Mouse (Mus musculus): ENCODE measurements around the gene Plekhf1.
A peak's percentile ranks its signal among the peaks of the same experiment; 100 is the strongest.

Plekhf1 gene

DNA sequence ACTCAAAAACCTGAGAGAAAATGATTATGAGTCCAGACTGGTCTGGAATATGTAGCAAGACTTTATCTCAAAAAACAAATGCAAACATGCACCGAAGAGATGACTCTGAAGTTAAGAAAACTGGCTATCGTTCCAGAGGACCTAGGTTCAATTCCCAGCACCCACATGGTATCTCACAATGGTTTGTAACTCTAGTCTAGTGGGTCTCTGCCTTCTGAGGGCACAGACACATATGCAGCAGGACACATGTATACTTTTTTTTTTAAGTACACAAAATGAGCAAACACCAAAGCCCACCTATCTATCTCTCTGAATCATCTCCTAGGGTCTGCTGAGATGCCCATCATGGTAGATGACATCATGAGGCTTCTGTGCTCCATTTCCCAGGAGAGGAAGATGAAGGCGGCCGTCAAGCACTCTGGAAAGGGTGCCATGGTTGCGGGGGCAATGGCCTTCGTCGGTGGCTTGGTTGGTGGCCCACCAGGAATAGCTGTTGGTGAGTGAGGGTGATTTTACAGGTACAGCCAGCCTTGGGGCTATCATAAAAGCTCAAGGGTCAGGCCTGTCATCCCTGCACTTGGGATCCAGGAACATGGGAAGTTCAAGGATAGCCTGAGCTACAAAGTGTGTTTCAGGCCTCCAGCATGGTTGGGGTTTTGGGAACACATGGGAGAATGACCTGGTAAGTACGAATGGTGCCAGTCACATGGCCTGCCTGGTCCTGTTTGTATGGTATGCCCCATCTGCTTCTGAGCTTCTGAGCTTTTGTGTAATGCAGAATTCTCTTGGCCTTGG lies 39.3 kb downstream of the Plekhf1 start:
- DNase-seq (ENCODE audit: inconsistent ontology term) = no peak

DNA sequence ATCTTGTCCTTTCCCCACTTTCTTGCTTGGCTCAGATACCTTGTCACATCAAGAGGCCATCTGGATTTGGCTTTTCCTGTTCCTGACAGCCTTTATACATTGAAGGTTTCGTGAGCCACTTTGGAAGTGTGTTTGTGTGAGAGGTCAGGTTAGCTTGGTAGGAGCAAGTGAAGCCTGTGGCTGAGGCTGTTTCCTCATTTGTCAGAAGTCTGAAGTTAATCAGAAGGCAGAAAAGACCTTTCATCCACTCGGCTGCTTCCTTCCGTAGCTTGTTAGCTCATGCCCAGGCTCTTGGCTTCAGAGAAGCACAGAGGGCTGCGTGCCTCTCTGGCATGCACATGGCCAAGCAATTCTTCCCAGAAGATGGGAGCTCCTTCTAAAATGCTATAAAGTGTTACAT lies 40.0 kb downstream of the Plekhf1 start:
- no peak for DNase-seq (ENCODE audit: inconsistent ontology term)

DNA sequence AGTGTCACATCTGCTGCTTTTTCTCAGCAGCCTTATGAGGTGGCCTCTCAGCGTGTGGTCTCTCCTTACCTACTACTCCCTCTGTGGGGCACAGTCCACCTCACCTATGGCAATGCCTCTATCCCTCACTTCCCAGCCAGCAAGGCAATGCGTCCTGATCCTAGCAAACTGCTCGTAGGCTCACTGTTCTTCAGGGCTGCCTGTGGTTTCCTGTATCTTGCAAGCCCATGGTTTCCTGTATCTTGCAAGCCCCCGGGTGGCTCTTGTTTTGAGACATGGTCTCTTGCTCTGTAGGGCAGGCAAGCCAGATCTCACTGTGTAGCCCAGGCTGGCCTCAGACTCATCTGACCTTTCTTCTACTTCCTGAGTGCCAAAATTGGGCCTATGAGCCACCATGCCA lies 41.0 kb downstream of the Plekhf1 start:
- DNase-seq (ENCODE audit: inconsistent ontology term) = no peak

DNA sequence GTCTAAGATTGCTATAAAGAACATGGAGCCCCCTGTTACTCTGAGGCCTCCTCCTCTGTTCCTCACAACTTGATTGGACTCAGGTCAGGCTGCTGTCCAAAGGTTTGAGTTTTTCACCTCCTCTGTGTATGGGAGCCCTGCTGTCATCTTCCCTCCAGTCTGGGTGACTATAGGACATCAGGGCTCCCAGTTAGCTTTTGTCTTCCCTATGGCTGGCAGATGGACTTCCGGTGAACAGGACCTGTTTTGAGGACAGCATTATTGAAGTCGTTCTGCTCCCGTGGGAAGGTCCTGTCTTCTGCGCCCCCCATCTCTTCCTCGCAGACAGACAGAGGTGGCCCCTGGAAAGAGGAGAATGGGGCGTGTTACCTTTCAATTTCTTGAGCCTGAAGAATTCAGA lies 43.0 kb downstream of the Plekhf1 start:
- no peak for DNase-seq (ENCODE audit: inconsistent ontology term)

DNA sequence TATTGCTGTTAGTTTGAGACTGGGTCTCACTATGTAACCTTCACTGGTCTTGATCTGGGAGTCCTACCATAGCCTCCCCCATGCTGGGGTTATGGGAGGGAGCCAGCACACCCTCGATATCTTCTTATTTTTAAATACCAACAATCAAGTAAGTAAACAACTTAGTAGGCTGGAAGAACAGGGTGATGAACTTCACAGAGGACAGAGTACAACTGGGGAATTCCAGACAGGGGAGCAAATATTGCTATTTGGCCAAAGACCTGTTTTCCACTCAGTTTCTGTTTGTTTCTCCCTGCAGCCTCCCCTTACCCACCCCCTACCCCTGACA lies 43.4 kb downstream of the Plekhf1 start:
- DNase-seq (ENCODE audit: inconsistent ontology term) = no peak

DNA sequence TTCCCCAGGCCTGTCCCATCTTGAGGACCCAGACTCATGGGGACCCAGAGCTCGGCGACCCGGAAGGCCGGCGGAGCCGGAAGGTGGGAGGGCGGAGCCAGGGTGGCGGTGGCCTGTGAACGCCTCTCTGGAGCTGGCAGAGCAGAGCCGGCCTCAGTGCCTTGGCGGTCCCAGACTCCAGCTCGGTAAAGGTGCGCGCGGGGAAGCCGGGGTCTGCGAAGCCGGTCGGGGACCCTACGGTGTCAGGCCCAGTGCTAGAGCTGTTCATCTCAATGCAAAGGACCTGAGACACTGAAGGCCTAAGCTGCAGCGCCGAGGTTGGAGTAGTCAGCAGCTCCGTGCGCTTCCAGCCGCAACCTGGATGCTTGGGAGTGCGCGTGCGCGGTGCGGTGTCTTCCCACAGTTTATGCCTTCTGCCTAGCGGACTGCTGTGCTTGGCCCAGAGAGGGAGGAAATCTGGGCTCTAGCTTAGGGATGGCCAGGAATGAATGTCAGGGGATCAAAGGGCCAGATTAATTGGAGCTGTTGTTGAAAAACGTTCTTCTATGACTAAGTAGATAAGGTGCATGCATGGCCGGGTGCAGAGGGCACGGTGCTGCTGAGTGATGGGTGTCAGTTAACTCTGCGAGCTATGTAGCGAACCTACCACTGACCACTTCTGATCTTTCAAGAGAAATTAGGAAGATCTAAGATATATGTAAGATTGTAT lies 44.0 kb downstream of the Plekhf1 start:
- peak; percentile 90 for DNase-seq (ENCODE audit: inconsistent ontology term)

DNA sequence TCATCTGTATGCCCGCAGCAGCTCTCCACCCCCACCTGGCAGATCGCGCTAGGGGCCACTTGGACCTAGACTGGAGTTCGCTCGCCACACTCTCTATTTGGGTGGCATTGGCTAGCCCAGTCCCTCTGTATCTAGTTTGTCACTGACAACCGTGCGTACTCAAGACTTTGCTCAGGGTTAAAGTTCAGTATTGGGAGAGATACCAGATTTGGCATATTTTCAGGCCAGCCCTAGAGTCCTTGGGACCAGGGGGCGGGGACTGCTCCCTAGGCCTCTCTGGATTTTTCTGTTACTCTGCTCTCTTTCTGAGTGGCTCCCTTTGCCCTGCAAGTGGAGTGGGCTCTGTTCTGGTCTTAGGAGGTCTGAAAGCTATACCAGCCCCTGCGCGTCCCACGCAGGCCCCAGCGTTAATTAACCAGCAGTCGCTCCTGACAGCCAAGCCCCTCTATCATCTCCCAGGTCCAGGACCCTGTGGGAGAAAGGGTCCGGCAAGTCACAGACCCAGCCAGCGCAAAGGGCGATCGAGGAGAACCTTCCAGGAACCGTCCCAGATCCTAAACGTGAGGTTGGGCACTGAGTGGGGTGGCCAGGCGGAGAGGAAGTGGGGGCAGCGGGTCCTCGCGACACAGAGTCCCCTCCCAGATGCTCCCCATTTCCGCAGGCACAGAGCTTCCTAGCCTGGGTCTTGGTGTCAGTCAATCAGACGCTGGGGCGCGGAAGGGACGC lies 44.7 kb downstream of the Plekhf1 start, which contains the start of gene 1600014C10Rik:
1600014C10Rik (plus strand) TSS at position 256 of the 726 bp plus-strand sequence.
- peak; percentile 67 for DNase-seq (ENCODE audit: inconsistent ontology term)

DNA sequence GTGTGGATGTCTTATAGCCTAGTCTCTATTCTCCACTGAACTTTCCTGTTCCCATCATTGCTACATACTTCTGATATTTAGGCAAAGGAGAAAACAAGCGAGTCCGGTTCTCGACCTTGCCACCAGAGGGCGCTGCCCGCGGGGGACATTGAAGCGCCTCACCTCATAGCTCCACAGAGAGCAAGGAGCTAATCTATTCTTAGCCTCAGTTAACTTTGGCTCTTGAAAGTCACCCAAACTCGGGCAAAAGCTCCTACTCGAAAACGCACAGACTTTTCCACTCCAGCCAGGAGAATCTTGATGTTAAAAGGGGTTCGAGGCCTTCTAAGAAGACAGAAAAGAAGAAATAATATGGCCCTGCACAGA lies 45.2 kb downstream of the Plekhf1 start:
- peak; percentile 86 for DNase-seq (ENCODE audit: inconsistent ontology term)

DNA sequence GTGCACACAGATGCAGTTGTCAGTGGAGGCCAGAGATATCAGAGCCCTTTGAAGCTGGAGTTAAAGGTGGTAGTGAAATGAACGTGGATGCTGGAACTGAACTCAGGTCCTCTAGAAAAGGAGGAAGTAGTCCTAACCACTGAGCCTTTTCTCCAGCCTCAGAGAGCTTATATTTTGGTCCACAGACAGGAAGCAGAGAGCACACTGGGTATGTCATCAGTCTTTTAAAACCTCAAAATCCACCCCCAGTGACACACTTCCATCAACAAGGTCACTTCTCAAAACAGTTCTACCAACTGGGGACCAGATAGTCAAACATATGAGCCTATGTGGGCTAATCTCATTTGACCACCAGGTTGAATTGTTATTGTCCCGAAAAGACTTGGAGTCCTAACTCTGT lies 46.5 kb downstream of the Plekhf1 start:
- DNase-seq (ENCODE audit: inconsistent ontology term) = no peak

DNA sequence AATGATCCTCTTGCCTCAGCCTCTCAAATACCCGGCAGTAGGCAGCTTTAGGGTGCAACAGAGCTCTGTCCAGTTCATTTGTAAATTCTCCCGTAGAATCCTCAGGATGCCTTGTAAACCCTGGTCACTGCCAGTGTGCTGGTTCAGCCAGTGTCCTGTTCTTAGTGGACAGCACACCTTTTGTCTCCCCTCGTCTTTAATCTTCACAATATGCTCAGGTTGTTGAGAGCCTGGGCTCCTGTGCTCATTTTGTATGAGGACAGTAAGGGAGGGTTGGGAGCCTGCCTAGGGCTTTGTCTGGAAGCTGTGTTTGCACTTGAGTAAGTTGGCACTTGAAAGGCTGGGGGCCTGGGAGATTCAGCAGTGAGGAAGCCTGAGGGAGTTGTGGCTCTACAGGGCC lies 47.9 kb downstream of the Plekhf1 start:
- peak; percentile 50 for DNase-seq (ENCODE audit: inconsistent ontology term)

DNA sequence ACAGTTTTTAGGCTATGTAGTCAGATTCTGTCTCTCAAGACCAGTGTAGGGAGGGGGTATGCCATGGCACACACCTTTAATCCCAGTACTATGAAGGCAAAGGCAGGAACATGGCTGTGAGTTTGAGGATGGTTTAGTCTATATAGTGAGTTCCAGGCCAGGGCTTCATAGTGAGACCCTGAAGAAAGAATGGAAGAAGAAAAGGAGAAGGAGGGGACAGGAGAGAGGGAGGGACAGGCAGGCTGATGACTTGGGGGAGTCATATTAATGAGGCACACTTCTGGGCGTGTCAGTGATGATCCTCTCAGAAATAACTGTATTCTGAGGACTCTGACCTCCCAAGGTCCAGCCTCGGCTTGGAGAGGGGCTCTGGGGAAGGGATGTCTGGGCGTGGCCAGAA lies 51.8 kb downstream of the Plekhf1 start:
- no peak for DNase-seq (ENCODE audit: inconsistent ontology term)

DNA sequence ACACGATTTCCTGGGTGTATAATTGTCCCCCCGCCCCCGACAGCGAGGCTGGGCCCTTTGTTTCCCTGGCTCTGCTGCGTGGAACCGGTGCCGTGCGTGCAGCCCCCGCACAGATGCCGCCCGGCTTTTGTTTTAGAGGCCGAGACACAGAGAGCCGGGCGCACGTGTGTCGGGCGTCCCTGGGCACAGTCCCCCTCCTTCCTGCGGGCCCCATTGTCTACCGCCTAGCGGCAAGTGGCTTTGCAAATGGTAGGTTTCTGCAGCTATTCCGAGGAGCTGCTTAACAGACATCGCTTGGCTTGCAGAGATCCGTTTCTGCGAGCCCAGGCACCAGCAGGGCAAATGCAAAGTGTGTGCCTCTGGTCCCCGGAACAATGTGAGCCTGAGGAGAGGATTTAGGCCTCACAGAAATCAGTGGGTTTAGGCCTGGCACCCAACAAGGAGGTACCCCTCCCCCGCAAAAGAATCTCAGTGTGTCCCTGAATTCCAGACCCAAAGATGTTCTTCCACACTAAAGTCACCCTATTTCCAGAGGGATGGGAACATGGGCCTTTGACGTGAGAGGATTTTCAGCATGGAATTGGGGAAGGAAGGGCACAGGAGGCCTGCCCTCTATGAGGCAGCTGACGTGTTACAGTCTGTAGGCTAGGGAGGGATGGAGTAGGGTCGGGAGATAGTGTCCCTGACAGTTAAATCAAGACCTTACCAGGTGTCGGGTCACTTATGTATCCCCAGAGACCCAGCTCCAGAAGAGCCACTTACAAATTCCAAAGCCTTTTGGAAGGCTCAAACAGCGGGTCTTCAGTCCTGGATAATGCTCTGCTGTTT lies 53.3 kb downstream of the Plekhf1 start:
- DNase-seq (ENCODE audit: inconsistent ontology term) = no peak

DNA sequence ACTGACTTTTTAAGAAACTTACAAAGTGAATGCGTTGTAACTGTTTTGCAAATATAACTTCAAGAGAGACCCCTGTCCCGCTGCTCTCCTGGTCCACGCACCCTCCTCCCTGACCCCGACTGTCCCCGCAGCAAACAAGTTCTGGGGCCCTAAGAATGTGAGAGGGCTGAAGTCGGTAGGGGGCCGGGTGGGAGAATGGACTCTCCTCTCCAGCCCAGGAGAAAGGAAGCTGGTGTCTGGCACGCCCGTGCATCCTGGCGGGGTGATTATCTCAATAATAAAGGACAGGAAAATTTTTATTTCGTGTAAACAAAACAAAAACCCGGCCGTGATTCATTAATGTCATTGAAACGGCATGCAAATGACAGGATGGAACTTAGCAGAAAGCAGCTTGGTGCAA lies 53.9 kb downstream of the Plekhf1 start:
- no peak for DNase-seq (ENCODE audit: inconsistent ontology term)

DNA sequence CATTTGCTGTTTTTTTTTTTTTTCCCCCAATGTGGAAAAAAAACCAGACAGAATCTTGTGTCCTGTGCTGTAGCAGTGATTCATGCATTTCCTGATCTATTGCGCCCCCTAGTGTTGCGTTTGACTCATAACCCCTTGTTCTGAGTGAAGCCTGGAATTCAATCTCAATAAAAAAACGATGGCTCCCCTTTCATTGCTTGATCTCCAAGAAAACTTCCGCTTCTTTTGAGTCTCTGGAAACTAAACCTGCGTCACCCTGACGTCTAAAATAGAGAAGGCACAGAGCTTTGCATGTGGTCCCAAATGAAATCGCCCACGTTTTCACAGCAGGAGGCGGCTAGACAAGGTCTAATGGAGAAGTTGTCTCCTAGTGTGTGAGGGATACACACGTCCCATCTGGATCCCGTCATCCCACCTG lies 60.1 kb downstream of the Plekhf1 start:
- DNase-seq (ENCODE audit: inconsistent ontology term) = peak; percentile 38
